Mouse (Mus musculus): ENCODE data around the gene Eif2b3.

Eif2b3 gene

GRCm38 (mm10) chr4:117095551-117096452 lies 76.6 kb downstream of the Eif2b3 start, which contains the start of gene Ptch2:
Ptch2 (plus strand) TSS chr4:117096075.
- DNase-seq (ENCODE audit: low spot score): no peak

GRCm38 (mm10) chr4:117096666-117097065 lies 77.5 kb downstream of the Eif2b3 start:
- no peak for DNase-seq (ENCODE audit: low spot score)

GRCm38 (mm10) chr4:117097969-117098763 lies 79.0 kb downstream of the Eif2b3 start:
- no peak for DNase-seq (ENCODE audit: low spot score)

GRCm38 (mm10) chr4:117098764-117099036 lies 79.5 kb downstream of the Eif2b3 start:
- no peak for DNase-seq (ENCODE audit: low spot score)

GRCm38 (mm10) chr4:117100036-117100435 lies 80.8 kb downstream of the Eif2b3 start:
- DNase-seq (ENCODE audit: low spot score): no peak

- DNase-seq (ENCODE audit: low spot score): no peak
Measured at GRCm38 (mm10) chr4:117101218-117101617, 82.0 kb downstream of the Eif2b3 start.

GRCm38 (mm10) chr4:117104672-117105071 lies 85.5 kb downstream of the Eif2b3 start:
- no peak for DNase-seq (ENCODE audit: low spot score)

GRCm38 (mm10) chr4:117105127-117105526 lies 85.9 kb downstream of the Eif2b3 start:
- DNase-seq (ENCODE audit: low spot score): no peak

GRCm38 (mm10) chr4:117107813-117108523 lies 88.8 kb downstream of the Eif2b3 start:
- DNase-seq (ENCODE audit: low spot score): no peak

GRCm38 (mm10) chr4:117108524-117108849 lies 89.3 kb downstream of the Eif2b3 start:
- DNase-seq (ENCODE audit: low spot score): no peak

- DNase-seq (ENCODE audit: low spot score): no peak
Measured at GRCm38 (mm10) chr4:117109330-117109729, 90.1 kb downstream of the Eif2b3 start.

GRCm38 (mm10) chr4:117110249-117110648 lies 91.0 kb downstream of the Eif2b3 start:
- no peak for DNase-seq (ENCODE audit: low spot score)

GRCm38 (mm10) chr4:117110985-117111384 lies 91.8 kb downstream of the Eif2b3 start:
- no peak for DNase-seq (ENCODE audit: low spot score)

- no peak for DNase-seq (ENCODE audit: low spot score)
Measured at GRCm38 (mm10) chr4:117113237-117113636, 94.0 kb downstream of the Eif2b3 start.

- no peak for DNase-seq (ENCODE audit: low spot score)
Measured at GRCm38 (mm10) chr4:117115592-117115991, 96.4 kb downstream of the Eif2b3 start.

- no peak for DNase-seq (ENCODE audit: low spot score)
Measured at GRCm38 (mm10) chr4:117117931-117118330, 98.7 kb downstream of the Eif2b3 start.

GRCm38 (mm10) chr4:117119636-117120035 lies 100.4 kb downstream of the Eif2b3 start:
- no peak for DNase-seq (ENCODE audit: low spot score)

- no peak for DNase-seq (ENCODE audit: low spot score)
Measured at GRCm38 (mm10) chr4:117120052-117120444, 100.8 kb downstream of the Eif2b3 start.

- DNase-seq (ENCODE audit: low spot score): peak; percentile 78
Measured at GRCm38 (mm10) chr4:117120445-117121414, 101.5 kb downstream of the Eif2b3 start.

GRCm38 (mm10) chr4:117122209-117122608 lies 103.0 kb downstream of the Eif2b3 start:
- DNase-seq (ENCODE audit: low spot score): no peak

GRCm38 (mm10) chr4:117123546-117124217 lies 104.5 kb downstream of the Eif2b3 start:
- DNase-seq (ENCODE audit: low spot score): no peak

All from urinary bladder, postnatal 10 days (tissue).